Mouse (Mus musculus) kidney, adult 18-20 months (tissue): Measurements from ENCODE around the gene Crip1.
A peak's percentile ranks its signal among the peaks of the same experiment; 100 is the strongest.

ENCODE experiments used
- DNase-seq: peaks from one replicate; pipeline ENCODE4 v3.0.0; 2021

Gene Crip1

GRCm38 (mm10) chr12:113132567-113132966 is 13.5 kb upstream of the Crip1 start:
- DNase-seq = peak; percentile 29

DNA sequence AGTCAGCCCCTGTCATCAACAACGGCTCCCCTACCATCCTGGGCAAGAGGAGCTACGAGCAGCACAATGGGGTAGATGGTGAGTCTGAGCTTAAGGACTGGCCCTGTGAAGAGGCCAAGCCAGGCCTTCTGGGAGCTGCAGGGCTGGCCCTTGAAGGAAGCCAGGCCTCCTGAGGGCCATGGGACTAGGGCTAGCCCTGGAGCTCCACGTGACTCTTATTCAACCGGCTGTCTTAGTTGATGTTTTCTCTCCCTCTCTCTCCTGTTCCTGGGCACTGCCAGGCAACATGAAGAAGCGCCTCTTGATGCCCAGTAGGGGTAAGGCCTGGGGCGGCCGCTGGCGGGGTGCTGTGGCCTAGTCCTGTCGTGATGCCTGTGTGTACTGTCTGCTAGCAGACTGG is 12.9 kb upstream of the Crip1 start:
- no peak for DNase-seq

DNA sequence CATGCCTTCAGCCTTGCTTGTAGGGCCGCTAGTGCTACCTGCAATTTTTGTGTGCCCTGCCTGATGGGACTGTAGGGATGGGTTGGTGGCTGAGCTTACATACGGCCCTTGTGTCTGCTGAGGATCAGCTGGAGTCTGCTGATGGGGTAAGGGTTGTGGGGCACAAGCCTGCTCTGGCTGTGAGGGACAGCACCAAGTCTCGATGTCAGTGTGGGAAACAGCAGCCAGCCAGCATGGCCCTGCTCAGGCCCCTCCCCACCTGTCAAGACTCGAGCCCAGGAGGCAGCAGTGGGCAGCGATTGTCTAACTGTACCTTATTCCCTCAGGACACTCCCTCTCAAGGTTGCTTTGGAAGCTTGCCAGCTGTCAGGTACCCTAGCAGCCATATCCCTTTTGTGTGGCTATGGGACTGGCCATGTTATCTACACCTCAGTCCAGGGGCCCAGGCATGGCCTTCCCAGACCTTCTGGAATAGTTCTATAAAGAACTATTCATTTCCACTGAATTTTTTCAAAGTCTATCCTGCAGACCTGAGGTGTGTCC is 12.2 kb upstream of the Crip1 start:
- no peak for DNase-seq

DNA sequence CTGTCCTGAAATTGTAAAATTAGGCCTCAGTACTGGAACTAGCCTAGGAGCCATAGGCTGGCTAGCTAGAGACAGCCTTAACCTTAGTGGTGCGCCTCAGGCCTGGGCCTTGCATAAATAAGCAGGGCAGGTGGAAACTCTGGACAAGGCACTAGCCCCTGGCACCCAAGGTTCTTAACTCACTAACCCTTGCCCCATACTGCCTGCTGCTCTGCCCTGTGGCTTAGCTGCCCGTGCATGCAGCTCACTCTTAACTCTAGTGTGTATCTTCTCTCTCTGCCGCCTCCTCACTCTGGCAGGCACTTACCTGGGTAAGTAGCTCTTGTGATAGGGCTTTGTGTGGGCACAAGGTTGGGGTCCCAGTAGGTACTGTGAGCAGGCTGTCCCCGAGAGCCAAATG is 11.6 kb upstream of the Crip1 start:
- no peak for DNase-seq

DNA sequence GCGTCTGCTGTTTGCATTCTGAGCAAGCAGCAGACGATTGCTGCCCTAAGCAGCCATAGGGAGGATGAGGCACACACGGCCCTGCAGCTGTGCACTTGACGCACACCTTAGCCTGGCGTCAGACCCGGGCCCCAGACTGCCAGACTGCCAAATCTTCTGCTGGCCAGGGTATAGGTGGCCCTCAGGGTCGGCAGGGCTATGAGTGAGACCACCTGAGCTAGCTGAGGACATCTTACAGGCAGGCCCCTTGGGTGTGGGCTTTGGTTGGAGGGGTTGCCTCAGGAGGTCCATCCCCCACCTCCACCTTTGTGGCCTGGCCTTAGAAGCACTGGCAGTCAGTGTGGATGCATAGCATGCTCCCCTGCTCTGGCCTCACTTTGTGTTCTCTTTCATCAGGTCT is 10.7 kb upstream of the Crip1 start:
- DNase-seq = no peak

DNA sequence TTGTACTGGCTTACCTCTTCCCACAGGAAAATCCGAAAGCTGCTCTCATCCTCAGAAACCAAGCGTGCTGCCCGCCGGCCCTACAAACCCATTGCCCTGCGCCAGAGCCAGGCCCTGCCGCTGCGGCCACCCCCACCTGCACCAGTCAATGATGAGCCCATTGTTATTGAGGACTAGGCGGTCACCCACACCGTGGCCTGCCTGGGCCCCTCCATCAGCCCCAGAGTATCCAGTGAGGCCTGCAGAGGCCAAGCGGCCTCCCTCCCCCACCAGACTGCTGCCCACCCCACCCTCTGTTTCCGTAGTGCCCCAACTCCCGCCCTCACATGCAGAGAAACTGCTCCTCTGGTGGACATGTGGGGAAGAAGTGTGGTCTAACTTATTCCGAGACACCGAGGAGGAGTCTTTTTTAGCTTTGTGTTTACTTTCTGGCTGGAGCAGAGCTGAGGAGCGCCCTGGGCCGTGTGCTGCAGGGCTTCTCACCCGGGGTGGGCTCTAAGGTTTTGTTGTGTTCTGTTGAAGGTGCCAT is 9.6 kb upstream of the Crip1 start:
- DNase-seq = no peak

- DNase-seq = no peak
These were observed 8.6 kb upstream of the Crip1 start for GRCm38 (mm10) chr12:113137260-113138213.

DNA sequence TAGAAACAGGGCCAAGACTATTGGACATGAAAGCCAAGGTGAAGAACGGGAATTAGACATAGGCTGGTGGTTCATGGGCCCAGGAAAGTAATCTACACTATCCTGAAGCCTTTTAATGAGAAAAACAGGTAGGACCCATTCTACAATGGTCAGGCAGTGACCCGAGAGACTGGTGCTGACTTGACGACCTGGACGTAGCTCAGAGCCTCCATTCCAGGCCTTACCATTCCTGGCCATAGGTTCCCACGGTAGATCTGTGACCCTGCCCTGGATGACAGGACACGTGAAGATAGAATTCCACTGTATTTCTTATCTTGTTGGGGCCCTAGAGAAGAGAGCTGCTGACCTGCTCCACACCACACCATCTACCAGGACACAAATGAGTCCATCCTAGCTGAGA is 7.8 kb upstream of the Crip1 start:
- DNase-seq = no peak

- peak; percentile 54 for DNase-seq
These were observed 6.9 kb upstream of the Crip1 start for GRCm38 (mm10) chr12:113138901-113139864.

DNA sequence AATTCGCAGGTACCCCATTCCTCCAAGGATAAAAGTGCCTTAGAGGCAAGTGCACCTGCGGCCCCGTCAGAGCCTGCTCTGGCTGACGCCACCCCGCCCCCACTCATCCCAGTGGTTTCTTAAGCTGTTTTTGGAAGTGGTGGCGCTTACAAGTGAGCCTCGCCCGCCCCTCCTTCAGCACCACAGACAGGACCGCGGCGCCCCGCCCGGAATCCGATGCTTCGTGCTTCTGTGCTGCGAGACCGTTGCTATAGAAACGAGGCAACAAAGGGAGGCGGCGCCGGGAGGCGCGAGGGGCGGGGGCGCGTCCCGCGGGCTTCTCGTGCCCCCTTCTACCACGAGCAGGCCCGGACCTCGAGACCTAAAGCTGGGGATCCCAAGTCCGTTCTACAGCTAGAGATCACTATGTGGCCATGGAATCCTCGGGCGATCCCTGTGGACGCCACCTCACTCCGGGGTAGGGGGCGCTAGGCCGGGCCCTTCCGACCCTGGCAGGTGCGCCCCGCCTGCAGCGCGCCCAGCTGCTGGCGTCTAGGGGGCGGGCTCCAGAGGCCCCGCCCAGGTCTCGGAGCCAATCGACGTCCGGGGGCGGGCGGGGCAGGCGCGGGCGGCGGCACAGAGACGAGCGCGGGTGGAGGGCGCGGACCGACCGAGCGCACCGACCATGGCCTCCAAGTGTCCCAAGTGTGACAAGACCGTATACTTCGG is 6.1 kb upstream of the Crip1 start, which contains the start of gene Crip2:
Crip2 (plus strand) TSS at position 329 of the 708 bp plus-strand sequence.
- peak; percentile 91 for DNase-seq

- DNase-seq = peak; percentile 58
These were observed 5.3 kb upstream of the Crip1 start for GRCm38 (mm10) chr12:113140616-113141411.

DNA sequence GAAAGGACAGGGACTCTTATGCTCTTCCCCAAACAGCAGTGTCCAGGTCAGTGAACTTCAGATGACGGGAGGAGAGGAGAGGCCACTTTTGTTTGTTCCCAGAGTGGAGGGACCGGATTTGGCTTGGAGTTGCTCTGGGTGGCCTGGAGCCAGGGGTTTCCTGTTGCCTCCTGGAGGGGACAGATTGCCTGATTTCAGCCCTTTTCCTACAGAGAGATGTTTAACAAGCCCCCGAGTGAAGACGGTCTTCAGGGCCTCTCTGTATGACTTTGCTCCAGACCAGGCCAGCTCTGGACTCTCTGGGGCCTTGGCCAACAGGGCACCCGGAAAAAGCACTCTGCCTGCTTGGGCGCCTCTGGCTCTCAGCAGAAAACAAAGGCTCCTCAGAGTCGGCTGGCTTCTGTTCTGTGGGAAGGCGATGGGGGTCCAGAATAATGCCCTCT is 4.6 kb upstream of the Crip1 start:
- DNase-seq = peak; percentile 67

DNA sequence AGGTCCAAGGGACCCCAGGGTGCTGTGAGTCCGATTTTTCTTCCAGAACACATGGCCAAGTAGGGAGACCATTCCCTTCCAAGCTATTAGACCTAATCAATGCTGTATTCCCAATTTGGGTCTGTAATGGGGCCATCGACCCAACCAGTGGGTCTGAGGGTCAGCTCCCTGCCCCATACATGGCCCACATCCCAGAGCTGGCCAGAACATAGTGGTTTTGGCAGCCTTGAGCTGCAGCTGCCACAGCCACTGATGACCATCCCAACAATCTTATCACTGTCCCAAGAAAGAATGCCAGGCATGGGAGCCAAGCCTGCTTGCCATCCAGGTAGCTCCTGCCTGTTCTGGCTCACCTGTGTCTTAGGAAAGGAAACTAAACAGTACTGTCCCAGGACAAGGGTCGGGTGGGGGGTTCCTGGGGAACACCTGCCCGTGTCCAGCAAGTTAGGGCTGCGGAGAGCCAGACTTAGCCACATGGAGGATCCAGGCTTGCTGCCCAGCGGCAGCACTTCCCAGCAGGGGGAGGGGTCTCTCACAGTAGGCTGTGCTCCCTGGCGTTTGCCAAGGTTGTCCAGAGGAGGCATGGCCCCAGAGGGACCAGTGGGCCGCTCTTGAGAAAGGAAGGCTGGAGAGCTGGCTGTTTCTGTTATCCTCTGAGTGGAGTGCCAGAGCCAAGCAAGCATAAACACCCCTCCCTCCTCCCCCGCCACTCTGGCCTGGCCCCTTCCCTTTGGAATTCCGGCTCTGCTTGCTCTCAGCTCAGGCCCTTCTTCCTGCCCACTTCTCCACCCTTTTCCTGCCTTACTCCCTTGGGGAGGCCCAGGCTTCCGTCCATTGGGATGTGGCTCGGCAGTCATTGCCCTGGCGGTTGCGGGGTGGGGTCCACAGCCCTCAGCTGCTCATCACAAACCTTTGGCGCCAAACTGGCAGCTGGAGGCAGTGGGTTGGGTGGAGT is 3.8 kb upstream of the Crip1 start:
- peak; percentile 76 for DNase-seq

DNA sequence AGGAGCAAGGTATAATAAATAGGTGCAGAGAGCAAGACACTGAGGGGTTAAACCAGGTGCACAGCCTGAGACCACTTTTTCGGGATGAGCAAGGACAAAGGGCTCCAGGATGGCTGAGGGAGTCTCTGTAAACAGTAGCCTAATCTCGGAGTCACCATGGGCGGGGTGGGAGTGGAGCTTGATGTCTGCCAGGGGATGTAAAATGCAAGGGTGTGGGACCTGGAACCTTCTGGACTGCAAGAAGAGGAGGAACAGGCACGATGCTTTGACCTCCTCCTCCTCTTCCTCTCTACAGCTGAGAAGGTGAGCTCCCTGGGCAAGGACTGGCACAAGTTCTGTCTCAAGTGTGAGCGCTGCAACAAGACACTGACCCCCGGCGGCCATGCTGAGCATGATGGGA is 3.0 kb upstream of the Crip1 start:
- DNase-seq = peak; percentile 22

DNA sequence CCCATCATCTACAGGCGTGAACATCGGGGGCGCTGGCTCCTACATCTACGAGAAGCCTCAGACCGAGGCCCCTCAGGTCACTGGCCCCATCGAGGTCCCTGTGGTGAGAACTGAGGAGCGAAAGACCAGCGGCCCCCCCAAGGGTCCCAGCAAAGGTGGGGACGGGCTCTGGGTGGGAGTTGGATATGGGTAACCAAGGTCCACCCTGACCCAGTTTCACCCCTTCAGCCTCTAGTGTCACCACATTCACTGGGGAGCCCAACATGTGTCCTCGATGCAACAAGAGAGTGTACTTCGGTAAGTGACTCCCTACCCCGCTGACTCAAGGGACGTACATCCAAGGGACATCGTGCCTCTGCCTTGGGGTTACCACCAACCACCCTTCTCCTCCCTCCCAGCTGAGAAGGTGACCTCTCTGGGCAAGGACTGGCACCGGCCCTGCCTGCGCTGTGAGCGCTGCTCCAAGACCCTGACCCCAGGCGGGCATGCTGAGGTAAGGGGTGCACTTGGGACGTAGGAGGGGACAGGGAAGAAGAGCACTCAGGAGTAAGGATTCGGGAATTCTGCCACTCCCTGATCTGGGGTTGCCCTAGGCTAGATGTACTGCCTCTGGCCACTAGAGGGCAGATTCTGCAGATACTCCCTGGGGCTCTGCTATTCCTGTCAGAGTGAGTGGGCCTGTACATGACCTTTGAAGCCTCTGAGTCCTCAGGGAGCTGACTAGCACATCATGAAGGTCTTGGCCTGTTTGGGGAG is 1.9 kb upstream of the Crip1 start:
- DNase-seq = peak; percentile 62

DNA sequence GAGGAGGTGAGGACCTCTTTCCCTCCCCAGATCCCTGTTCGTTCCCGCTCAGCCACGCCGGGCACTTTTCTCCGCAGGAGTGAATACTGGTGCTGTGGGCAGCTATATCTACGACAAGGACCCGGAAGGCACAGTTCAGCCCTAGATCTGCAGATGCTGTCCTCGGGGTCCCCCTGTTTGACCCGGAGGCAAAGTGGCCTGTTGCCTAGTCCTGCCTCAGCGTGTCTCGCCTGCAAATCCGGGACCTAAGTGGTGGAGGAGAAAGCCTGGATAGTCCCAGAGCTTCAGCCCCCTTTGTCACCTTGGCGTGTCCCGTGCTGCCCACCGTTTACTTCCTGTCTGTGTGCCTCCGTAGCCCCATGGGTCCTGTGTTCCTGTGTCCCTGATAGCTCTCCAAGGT is 1.2 kb upstream of the Crip1 start:
- DNase-seq = no peak

DNA sequence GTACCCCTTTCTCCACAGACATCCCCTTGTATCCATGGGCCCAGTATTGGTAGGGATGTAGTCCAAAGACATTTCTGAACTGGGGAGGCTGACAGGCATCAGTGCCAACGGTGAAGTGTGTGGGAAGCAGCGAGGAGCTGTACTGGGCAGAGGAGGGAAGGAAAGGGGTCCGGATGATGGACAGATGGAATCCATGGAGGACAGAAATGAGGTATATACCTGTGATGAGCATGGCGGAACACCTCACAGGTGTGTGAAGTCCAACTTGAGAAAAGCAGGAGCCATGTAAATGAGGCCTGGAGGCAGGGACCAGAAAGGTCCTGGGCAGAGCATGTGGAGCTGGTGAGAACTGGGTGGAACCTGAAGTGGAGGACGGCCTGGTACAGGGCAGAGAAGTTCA is 525 bp upstream of the Crip1 start:
- DNase-seq = no peak

DNA sequence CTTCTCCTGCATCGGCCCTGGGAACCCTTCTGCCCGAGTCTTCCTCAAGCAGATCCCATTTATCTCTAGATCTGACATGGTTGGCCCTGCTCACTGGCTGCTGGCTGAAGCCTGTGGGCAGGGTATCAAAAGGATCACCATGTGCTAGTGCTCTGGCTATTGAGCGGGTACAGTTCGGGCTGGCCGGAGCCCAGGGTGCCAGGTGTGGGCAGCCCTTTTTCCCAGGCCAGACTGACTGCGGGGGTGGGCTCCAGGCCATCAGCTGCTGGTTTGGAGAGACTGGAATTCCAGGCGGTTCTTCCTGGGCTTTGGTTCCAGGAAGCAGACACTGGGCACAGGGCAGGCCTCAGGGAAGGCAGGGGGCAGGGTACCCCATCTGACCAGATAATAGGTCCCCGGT is 1.4 kb downstream of the Crip1 start:
- DNase-seq = no peak

GRCm38 (mm10) chr12:113148381-113149035 is 2.4 kb downstream of the Crip1 start:
- DNase-seq = no peak
